Mouse (Mus musculus): Measurements from ENCODE around the gene Chac1.

DNA sequence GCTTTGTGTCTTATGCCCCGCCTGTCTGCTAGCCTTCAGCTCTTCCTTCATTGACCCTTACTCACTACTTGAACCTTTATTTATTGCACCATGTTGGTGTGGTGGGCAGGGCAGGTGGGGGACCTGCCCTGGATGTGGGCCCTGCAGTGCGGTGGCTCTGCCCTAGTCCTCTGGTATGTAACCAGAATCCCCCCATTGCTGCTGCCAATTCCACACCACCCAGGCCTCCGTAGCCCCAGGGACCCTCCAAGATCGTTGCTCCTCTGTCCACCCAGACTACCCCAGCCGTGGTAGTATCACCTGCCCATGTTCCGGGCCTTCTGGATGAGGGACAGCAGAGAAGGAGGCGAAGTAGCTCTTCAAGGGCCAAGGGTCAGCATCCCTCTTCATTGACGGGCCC is 2.7 kb downstream of the Chac1 start:
- TF ChIP-seq CTCF (IDR thresholded peaks at IDR 0.05; ENCODE audit: low read depth) (no peak), EP300 (IDR thresholded peaks at IDR 0.05; ENCODE audit: low read depth) (no peak)
